Mouse (Mus musculus): Measurements from ENCODE around the gene Dnajc5.

Dnajc5 gene

DNA sequence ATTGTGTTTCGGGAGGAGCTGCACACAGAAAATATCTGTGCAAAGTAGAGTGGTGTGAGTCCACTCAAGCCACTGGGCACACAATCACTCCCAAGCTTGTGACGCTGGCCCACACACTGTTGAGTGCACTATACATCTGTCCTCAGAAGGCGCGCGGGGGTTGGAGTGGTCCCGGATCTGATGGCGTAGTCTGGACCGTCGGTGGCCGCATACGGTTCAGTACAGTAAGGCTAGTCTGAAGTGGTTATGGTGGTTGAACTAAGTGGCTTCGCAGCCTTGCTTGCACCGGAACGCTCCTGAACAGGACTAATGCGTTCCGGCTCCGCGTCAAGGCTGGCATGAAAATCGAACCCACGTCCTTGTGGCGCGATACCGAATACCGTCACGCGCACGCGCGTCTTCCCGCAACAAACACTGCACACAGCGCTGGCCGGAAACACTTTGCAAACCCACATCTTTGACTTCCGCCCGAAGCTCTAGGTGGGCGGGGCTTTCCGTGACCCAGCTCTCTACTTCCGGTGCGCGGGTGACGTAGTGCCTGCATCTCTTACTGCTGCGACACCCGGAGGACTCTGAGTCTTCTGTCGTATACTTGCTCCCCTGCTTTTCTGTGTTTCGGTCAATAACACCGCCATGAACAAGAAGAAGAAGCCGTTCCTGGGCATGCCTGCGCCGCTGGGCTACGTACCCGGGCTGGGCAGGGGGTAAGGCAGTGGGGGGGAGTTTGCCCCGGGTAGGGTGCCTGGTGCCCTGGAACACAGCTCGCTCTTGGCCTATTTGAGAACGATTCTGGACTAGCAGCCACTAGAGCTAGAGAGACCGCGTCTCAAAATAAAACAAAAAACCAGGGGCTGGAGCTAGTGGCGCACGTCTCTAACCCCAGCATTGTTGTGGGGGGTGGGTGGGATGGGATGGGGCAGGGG, 80.8 kb downstream of the Dnajc5 start:
- in situ Hi-C loops (cut with MboI; ENCODE audit: low sequenced_read_pairs): no loop called here

DNA sequence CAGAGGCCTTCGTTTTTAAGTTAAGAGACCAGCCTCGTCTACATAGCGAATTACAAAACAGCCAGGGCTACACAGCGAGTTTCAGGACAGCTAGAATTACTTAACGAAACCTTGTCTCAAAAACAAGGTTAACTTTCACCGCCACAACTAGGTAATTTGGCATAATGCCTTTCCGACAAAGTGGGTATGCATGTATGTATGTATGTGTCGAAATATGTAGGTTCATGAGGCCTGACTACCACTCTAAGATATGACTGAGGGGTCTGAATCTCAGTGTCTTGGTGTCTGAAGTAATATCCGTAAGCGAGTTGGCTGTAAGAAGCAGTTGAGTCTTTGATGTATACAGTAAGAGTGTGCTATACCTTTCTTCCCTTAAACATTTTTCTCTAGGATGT, 81.5 kb downstream of the Dnajc5 start:
- in situ Hi-C loops (cut with MboI; ENCODE audit: low sequenced_read_pairs): no loop called here

DNA sequence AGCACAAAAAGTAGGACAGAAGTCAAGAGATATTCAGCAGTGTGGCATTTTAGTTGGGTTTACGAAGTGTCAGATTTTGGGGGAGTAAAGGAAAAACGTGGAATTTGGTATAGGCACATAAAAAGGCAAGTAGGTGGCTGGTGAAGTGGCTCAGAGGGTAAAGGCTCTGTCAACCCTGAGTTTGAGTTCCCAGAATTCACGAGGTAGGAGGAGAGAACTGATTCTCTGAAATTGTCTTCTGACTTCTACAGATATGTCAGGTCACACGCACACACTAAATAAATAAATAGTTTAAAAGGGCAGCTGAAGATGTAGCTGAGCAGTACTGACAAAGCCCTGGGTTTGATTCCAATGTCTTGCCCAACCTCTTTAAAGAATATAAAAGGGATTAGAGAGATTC, 82.1 kb downstream of the Dnajc5 start:
- in situ Hi-C loops (cut with MboI; ENCODE audit: low sequenced_read_pairs): no loop called here
